Mouse (Mus musculus) spleen, adult 12 weeks (tissue): ENCODE data around the gene Cyp17a1.

Source experiments
- DNase-seq: peaks from one replicate; pipeline ENCODE4 v3.0.0; 2022; ENCODE audit warnings: low spot score

The Cyp17a1 gene

DNA sequence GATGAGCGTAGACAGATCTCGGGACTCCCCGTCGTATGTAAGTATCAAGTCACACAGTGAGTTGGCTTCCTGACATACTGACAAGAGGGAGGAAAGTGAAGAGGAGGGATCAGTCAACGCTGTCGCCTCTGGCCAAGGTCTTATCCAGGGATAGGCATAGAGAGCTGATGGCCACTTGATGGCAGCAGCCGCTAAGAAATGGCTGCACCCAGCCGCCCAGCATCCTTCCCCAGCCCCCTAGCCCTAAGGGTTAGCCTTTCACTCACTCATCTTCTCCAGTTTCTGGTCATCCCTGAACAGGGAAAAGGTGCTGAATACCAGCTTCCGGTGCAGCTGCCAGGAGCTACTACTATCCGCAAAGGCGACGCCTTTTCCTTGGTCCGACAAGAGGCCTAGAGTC lies 2.3 kb downstream of the Cyp17a1 start:
- DNase-seq = peak; percentile 24

DNA sequence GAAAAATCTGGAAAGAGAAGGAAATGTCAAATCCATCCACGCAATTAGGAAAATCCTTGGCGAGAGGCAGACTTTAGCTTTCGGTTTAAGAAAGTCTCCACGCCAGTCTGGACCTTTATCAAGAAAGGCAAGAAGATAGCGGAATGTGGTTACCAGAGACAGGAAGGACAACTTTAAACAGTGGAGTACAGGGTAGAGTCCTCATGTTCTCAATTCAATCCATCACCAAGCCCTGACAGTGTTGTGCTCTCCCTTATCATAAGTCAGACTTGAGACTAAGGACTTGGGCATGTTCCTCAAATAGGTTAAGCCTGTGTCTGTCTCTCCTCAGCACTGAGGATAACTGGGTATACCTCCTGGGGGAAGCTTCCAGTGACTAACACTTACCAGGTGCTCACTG lies 3.2 kb downstream of the Cyp17a1 start:
- no peak for DNase-seq

DNA sequence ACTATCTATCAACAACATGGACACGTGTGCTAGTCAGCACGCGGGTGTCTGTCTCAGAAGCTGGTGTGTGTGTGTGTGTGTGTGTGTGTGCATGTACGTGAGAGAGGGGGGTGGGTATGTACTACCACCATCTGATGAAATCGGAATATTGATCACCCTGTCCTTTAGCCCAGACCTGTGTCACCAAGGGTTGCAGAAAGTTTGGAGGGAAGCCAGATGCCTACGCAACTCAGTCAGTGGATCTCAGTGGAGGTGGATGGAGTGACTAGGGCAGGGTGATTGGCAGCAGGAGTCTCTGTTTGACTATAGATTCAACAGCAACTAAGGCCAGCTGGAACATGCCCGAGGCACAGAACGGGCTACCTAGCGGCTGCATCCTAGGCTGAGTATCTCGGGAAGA lies 4.7 kb downstream of the Cyp17a1 start:
- no peak for DNase-seq

DNA sequence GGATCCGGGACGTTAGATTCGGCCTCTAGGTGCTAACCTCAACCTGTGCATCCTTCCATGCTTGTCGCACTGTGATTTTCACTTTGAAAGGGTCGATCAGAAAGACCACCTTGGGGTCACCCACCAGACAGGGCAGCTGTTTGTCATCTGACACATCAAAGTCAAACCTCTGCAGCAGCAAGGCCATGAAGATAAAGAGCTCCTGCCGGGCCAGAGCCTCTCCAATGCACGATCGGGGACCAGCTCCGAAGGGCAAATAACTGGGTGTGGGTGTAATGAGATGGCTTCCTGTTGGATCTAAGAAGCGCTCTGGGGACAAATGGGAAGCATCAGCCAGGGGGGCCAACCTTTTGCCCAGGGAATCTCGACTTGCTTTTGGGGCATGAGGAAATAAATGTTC lies 5.7 kb downstream of the Cyp17a1 start:
- no peak for DNase-seq

DNA sequence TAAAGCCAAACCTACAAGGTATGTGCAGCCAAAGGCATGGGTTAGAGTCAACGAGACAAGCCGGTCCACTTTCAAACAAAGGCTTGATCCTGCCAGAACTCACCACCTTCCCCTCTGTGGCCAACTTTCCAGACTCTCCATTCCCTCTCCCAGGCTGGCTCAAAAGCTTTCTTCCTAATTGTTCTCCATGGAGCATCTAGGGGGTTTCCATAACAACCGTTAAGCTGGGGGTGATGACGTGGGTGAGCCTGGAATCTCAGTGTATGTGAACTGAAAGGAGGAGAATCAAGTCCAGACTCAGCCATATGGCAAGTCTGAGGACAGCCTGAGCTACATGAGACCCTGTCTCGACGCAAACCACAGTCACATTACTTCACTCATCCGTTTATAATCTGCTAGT lies 7.5 kb downstream of the Cyp17a1 start:
- no peak for DNase-seq

DNA sequence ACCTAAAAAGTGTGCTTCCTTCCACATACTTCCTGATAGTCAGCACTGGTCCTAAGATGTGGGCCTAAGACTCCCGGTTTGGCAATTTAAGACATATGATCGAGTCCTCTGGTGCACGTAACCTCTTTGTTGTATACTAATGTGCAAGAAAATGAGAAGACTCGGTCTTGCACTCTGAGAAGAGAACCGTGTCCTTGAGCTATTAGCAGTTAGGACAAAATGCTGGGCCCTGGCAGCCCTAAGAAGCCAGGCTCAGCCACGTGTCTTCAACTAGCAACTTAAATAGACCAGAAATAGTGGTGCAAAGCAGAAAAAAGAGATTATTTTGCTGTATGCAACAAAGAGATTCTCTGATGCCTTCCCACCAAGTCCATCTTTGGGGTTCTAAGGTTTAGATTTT lies 10.2 kb downstream of the Cyp17a1 start:
- DNase-seq = no peak

DNA sequence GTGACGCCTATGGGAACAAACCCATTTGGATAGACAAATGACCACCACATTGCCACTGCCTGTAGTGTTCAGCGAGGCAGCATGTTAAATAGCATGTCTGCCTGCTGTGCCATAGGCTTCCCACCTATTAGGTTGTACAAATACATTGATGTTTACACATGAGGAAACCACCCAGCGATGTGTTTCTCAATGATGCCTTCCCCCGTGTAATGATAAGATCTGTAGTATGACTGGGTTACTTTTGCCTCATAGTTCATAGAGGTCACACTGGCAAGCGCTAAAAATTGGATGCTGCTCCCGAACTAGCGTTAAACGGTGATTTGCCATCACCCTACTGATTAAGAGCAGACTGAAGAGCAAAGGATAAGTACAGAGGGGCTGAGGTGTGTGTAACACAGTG lies 10.8 kb downstream of the Cyp17a1 start:
- no peak for DNase-seq

DNA sequence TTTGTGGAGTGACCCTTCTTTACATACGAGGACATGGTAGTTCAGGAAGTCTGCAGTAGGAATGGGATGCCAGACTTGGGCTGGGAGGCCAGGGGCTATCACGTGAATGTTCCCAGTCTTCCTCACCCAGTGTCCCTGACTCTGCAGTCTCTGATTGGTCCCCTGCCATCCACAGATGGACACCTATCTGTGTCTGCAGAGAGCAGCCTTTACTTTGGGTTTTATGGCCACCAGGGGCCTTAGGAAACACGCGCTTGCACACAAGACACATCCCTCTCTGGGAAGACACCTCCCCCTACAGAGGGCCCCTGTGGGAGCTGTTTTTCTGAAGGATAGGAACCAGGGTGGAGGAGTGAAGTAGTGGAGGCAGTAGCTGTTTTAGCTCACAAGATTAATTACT lies 11.5 kb downstream of the Cyp17a1 start:
- no peak for DNase-seq

DNA sequence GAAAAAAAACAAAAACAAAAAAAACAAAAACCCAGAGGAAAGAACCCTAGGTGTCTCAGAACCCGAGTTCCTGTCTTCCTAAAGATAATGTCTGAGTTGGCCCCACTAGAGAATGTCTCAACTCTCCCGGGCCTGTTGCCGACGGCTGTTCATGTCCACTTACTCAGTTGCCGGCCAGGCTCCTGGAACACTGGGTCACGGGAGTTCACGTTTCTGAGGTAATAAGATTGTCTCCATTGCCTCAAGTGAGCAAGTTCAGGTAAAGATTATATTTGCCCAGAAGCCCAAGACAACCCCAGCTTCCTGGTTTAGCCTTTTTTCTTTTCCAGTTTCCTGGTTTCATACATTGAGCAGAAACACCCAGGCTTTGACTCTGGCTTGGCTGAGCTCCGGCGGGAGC lies 14.1 kb downstream of the Cyp17a1 start:
- DNase-seq = no peak

DNA sequence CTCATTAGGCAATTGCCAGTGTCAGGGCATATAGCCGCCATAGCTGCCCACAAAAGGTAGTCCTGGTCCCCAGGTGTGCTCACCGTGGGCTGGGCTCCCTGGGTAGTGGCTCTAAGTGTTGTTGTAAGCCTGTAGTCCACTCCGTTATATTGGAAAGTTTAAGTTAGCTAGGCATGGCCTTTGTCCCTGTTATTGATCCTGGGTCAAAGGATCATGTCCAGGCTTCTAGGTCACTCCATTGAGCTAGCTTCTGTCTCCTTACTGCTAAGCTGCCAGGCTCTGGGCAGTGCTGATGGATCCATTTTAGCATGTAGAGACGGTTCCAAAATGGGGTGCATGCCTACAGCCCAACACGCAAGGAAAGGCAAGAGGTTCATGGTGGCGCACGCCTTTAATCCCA lies 14.6 kb downstream of the Cyp17a1 start:
- DNase-seq = no peak

DNA sequence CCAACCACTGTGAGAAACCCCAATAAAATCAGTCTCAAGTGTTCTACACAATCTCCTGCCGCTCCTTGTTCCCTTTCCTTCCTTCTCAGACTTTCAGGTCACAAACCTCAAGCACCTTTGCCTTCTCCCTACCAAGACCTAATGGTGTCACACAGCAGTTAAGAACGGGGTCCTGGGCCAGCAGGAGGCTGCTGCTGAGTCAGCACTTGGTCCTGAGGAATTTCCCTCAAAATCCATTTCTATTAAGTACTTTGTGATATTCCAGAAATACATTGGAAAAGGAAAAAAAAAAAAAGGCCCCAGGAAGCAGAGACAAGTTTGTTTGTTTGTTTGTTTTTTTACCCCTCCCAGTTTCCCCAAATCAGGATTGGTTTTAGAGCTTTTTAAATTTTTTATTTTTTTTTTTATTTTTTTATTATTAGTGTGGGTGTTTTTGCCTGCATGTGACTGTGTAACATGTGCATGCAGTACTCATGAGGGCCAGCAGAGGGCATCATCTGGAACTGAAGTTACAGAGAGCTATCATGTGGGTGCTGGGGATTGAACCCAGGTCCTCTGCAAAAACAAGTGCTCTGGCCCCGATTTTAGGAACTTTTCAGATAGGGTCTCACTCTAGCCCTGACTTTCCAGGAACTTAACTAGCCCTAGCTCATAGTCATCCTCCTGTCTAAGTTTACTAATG lies 15.5 kb downstream of the Cyp17a1 start:
- no peak for DNase-seq

DNA sequence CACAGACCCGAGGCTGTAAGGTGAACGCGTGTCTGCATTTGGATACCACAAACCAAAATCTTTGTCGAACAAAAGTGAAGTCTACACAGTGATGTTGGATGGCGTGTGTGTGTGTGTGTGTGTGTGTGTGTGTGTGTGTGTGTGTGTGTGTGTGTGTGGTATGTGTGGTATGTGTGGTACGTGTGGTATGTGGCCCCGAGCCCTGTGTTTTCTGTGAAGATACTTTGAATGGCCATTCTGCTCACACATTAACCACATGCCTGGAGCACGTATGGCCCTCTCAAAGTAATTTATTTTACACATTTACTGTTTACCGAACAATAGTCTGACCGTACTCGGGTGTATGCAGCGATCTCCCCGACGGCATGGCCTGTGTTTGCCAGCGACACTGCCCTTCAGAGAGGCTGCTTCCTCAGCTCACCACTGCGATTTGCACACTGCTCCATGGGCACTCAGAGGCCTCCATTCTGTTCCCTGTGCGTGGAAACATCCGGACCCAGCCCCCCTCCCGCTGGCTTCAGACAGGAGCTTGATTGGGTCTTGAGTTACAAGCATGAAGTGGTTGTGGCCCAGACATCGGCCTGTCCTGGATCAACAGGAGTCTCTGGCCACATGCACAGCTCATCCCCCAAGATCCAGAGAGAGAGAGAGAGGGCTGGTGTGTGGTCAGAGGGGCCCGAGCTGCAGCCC lies 16.7 kb downstream of the Cyp17a1 start:
- DNase-seq = no peak

DNA sequence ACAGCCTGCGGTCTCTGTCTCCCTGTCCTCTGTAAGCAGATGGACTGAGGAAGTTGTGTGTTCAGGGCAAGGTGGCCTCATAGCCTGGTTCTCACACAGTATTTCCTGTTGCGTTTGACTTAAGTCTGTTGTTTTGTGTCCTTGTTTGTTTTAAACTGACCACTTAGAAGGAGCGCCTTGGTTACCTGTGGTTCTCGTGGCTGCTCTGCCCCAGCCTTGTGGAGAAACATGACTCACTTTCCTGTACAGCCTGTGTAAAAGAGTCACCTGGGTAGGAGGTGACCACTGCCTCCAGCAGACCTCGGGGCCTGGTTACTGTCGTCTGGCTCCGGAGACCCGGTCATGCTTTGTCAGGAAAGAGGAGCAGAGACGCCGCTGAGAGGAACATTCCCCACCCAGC lies 17.3 kb downstream of the Cyp17a1 start:
- no peak for DNase-seq

DNA sequence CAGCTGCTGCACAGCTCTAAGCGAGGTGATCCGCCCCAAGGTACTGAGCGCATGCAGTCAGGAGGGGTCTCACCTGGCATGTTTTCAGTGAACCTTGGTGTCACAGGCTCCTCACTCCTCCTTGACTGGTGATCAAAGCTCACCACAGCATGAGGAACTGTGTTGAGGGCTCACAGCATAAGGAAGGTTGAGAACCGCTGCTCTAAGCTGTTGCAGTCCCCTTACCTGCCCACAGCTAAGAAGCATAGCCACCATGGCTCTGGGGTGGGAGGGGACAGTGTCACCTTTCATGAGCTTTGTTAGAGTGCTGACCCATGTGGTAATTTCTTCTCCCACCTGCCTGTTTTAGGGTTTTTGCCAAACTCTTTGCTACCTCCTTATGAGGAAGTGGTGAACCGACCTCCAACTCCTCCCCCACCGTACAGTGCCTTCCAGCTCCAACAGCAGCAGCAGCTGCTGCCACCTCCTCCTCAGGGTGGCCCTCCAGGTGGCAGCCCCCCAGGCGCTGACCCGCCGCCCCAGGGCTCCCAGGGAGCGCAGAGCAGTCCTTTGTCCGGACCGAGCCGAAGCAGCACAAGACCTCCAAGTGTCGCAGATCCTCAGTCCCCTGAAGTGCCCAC lies 19.2 kb downstream of the Cyp17a1 start:
- no peak for DNase-seq

DNA sequence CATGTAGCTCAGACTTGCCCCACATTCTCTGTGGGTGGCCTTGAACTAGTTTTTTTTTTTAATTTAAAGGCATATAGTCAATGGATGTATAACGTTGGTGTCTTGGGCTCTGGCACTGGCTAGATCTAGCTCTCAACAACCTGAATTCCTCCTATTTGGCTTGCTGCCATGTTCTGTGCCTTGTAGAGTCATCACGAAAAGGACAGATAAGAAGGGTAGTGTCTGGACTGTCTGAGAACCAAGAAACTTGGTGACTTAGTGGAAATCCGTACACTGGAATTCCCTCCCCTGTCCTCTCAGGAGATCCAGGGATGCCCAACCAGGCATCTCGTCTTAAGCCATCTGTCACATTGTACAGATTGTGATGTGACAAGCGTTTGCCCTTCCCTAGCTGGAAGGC lies 19.8 kb downstream of the Cyp17a1 start:
- no peak for DNase-seq

DNA sequence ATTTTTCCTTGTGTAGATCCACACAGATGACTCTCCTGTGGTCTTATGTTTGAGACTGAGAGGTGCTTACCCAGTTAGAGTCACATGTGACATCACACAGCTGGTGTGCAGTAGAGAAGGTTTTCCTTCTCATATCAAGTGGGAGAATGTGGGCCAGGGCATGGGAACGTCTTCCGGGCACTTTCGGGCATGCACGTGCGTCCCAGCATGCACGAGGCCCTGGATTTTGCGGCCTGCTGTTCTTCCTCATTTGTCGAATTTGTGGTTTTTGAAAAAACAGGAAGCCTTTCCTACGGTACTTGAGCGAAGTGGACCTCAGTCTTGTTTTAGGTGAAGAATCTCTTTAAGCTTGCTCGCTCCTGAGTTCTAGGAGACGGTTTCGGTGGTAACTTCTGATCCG lies 24.4 kb downstream of the Cyp17a1 start:
- no peak for DNase-seq

DNA sequence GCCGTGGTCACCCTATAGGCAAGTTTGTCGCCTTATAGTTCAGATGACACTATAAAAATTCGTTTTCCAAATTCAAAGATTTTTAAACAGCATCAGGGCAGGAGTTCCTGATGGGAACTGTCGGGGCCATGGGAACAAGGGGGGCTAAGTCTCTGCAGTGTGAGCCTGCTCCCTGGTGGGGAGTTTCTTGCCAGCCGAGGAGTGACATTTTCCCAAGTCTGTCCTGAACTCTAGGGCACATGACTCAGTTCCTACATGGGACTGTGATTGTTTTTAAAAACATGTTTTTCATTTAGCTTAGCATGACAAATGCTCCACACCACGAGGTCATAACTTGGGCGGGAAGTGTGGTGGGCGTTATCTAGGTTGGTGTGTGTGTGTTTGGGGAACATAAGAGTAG lies 25.1 kb downstream of the Cyp17a1 start:
- no peak for DNase-seq

DNA sequence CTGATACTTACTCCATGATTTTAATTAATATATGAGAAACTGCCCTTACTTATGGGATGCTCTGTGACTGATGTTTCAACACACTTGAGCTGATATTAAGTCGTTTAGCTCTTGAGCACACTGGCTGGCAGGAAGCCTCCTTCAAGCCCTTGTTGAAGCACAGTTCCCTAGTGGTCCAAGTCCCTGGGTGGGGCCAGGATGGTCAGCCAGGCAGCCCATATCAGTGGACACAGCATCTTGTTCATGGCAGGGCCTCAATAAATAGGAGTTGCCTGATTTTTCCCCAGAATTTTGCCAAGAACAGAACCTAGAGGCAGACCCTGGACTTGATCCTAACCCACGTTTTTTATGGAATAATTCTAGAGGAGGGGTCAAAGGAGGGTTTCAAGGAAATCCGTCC lies 25.7 kb downstream of the Cyp17a1 start:
- no peak for DNase-seq

DNA sequence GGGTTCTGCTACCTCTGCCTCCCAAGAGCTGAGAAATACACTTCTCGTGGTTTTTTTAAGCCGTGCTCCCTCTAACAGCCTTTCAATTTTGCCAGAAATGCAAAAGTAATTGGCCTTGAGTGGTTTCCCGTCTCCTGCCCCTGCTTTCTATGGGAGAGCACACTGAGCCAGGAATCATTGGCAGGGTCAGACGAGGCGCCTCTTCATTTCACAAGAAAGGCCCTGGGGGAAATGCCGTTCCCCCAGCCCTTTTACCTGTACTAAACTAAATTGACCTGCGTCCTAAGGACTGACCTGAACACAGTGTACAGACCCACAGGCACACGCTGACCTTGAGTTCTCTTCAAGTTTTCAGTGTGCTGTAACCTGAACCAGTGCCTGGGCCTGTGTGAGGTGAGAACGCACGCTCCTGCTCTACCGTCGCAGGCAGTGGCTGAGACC lies 26.9 kb downstream of the Cyp17a1 start:
- DNase-seq = no peak

DNA sequence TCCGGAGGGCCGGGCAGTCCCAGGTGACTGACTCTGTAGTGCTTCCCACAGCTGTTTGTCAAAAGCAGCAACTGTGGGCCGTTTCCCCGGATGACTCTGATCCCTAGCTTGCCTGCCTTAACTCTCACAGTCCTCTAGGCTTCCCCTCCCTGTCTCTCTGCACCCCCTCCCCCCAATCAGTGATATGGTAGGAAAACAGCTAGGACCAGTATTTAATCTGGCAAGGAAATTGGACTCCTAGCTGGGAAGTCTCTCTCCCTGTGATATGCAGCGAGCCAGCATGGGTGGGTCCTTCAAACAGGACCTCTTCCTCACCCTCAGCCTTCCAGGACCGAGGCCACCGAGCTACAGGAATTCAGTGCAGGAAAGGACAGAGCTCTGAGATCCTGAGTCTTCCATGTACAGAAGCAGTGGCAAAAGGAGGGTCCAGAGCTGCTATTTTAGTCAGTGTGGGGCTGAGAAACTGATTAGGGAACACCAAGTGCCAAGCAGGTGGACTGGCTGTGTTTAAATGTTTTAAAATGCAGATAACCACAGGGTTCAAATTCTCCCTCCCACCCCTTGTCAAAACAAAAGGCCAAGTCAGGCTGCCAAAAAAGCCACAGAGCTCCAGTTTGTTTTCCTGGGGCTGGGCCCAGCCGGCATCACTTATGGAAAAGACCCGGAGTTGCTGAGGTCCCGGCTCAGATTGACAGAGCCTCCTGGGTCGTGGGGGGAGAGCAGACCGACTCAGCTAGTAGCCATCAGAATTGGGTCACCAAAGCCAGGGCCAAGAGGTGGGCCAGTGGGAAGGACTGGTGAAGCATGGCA lies 28.0 kb downstream of the Cyp17a1 start:
- DNase-seq = no peak

DNA sequence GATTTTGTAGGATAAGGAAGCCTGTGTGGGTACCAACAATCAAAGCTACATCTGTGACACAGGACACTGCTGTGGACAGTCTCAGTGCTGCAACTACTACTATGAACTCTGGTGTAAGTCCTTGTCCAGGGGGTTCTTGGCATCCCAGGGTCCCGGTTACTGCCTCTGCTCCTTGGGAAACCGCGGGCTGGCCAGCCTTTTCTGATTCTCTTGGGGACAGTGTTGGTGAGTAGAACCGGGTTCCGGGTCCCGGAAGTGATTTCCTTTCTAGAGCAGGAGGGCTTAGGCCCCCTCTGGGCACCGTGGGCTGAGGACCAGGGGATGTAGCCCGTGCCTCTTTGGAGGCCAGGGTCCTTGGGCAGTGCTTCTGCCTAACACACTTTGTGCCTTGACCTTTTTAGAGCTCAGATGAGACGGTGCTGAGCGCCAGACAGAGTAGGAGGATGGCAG lies 28.6 kb downstream of the Cyp17a1 start:
- no peak for DNase-seq

DNA sequence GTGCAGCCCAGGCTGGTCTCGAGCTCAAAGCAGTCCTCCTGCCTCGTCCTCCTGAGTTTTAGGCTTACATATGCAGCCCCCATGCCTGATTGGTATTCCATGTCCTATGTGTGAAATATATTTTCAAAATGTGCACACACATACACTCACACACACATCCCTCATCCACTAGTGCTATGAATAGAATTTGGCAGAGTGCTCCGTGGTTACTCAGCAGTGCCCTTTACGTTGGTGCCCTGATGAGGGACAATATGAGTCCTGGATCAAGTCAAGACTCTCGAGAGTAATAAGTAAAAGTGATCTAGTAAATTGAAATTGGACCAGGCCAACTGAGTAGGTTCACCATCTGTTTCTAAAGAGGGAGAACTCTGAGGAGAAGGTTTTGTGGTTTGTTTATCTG lies 29.7 kb downstream of the Cyp17a1 start:
- DNase-seq = no peak
